Mouse (Mus musculus): ENCODE measurements around the gene Scd3.
"Not testable (repeated sequence)": the region's sequence is repeated elsewhere in the genome, so short reads cannot be mapped to it uniquely, and the experiment has no call there.

The Scd3 gene

DNA sequence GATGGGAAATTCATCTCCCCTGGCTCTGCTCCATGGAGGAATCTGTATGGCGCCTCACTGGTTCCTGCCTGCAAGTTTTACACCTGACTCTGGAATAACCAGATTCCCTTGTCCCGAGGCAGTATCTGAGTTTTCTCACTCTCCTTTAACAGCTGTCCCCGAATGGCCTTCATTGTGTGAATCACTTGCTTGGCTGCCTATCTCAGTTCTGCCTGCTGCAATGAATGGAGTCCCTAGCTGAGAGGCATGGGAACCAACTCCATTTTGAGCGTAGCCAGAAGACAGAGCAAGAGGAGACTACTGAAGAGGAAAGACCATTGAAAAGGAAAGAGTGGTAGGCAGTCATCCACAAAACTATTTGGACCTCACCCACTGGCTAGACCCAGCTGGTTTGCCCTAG, 70.6 kb downstream of the Scd3 start:
- DNase-seq (ENCODE audit: low spot score in 2 of 2): no peak

DNA sequence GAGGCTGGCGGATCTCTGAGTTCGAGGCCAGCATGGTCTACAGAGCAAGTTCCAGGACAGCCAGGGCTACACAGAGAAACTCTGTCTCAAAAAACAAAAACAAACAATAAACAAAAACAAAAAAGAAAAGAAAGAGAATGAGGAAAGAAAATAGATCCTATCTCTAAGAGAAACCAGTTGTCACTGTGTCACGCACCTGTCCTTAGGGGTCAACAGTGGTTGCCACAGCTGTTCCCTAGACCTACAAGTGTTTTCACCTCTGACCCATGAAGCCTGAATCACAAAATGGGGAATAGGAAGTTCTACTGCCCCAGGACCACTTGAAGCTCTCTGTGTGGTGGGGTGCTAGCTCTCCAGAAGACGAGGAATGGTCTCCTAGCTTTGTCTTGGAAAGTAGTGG, 71.4 kb downstream of the Scd3 start:
- DNase-seq (ENCODE audit: low spot score in 2 of 2): no peak

DNA sequence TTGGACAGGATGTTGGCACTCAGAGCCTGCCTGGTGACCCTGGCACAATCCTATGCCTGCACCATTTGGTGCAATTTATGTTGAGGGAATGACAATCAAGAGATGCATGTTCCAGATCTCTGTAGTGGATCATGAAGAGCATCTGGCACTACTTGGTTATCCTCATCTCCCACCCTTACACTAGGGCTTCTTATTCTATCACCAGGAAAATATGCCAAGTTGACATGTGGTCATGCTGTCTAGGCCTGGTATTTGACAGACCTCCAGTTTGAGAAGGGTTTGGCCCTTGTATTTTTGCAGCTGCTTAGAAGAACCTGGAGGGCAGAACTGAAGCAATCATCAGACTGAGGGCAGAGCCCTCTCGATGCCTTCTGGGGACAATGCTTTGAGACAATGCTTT, 72.3 kb downstream of the Scd3 start:
- DNase-seq (ENCODE audit: low spot score in 2 of 2): no peak

DNA sequence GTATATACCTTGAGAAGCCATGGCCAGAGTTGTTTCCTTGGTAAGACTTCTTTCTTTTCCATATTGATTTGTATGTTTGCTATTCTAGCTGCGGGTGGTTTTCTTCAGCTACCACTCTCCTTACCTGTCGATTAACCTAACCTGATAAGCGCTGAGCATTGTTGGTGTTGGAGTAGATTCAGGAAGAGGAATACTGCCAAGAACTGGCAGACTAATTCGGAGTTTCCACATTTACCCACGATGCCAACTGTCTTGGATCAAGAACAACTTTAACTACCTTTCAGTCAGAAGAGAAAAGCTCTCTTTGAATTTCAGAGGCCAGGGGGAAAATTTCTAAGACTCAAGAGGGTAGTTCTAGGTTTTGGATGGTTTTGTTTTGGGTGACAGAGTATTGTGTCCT, 73.8 kb downstream of the Scd3 start:
- DNase-seq (ENCODE audit: low spot score in 2 of 2): no peak

DNA sequence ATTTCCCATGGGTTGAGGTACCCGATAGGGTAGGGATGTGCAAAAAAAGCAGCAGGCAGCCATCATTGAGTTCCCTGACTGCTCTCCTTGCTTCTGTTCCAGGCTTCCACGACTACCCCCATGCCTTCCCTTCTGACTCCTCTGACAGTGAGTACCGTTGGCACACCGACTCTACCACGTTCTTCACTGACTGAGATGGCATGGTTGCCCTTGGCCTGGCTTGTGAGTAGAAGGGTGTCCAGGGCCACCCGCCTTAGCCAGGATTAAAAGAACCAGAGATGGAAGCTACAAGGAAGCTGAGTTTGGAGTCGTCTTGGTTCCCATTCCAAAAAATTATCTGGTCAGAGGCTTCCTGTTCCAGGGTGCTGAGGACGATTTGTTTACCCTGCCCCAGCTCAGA, 74.9 kb downstream of the Scd3 start:
- no peak for DNase-seq (ENCODE audit: low spot score in 2 of 2)

DNA sequence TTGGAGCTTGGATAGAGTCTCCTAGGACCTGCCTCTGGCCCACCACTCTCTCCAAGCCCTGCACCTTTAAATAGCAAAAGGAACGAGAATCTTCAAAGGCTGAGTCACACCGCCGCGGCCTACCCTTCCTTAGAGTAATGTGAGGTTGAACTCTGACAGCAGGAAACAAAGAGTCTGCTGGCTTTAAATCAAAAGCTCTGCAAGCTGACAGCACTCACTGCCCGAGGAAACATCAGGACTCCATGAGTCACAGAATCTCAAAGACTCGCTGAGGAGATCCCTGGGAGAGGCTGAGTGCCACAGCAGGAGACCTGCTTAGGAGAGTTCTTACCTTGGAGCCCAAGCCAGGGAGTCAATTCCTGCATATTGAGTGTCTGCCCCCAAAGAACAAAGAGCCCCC, 77.7 kb downstream of the Scd3 start:
- DNase-seq (ENCODE audit: low spot score in 2 of 2): no peak

DNA sequence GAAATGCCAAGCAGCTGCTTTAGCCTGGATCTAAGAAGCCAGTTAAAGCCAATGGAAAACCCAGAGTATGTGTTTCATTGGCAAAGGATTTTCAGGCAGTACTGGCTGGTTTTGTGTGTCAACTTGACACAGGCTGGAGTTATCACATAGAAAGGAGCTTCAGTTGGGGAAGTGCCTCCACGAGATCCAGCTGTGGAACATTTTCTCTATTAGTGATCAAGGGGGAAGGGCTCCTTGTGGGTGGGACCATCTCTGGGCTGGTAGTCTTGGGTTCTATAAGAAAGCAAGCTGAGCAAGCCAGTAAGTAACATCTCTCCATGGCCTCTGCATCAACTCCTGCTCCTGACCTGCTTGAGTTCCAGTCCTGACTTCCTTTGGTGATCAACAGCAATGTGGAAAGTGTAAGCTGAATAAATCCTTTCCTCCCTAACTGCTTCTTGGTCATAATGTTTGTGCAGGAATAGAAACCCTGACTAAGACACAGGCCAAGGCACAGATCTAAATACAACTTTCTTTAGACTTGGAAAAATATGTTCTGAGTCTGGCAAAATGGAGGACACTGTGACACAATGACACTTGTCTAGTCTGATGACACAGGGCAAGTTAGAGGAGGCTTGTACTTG, 78.9 kb downstream of the Scd3 start:
- DNase-seq (ENCODE audit: low spot score in 2 of 2): not testable (repeated sequence)

DNA sequence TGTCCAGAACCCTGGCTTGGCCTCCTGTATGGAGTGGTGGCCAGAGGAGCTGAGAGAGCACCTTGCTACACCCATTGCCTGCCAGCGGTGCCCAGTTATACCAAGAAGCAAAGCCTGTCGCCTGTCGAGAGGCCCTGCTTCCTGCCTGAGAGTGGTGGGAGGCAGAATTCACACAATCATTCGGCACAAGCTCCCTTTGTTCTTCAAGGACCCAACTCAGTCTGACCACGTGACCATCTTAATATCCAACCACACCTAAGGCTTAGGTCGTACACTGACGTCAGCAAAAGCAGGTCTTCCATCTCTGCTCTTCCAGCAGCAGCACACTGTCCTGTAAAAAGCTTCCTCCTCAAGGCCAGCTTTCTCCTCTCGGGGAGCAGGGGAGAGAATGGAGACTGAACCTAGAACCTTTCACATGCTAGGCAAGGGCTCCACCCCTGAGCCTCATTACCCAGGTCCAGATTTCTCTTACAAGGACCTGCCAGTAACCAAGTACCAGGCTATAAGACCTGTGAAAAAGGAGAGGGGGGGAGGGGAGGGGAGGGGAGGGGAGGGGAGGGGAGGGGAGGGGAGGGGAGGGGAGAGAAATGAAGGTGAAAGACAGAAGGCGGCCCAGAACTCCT, 79.6 kb downstream of the Scd3 start:
- DNase-seq (ENCODE audit: low spot score in 2 of 2): no peak

DNA sequence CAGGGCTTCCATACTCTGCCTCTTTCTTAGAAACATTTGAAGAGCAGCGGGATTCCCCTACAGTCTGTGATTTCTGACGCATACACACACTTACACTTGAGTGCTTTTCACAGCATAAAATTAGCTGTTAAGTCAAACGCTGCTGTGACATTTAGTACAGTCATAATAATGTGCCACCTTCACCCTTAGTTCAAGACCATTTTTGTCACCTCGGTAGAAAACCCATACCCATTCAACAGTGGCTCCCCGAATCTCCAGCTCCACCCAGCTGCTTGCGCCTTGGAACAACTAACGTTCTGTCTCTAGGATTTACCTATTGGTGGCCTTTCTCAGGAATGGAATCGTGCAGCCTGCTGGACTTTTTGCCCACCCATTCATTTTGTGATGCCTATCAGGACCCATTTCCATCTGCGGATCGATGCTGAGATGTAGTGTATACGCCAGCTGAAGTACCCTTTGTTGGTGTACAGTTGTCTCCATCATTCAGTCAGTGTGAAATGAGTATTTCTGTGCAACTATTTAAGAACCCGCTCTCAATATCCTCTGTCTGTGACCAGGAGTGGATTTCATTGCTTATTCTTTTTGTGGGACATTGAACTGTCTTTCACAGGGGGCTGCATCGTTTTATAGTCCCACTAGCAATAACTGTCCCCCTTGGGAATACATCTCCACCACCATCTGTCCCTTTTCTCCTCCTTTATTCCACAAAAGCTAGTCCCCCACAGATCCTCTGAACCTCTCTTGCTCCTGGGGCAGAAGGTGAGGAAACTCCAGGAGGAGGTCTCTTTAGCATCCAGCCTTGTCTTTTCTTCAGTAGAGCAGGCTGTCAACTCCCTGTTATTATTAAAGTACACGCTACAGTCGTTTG, 80.3 kb downstream of the Scd3 start:
- no peak for DNase-seq (ENCODE audit: low spot score in 2 of 2)

DNA sequence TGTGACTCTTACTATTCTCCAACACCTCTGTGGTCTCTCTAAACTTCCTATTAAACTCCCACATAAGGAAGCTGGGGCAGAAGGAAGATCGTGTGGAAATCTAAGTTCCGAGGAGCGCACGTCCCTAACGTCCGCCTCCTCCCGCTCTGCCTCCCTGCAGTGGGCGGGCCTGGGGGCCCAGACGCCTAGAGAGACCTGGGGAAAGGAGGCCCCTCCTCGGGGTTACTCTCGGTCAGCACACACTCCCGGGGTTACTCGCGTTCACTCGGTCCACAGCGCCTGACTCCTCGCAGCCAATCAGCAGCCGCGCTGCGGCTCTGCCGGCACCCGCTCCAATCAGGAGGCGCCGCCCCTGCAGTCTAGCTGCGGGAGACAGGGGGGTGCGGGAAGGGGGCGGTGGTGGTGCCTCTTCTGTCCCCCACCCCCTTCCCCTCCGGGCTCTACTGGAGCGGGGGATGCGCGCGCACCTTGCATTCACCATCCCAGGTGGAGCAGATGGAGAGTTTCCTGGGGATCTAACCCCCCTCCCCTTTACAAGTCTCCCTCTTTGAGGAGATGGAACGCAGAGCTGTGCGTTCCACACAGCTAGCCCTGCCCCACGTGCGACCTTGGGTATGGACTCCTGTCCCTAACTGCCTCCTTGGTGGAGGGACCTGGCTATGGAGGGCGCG, 81.1 kb downstream of the Scd3 start:
- DNase-seq (ENCODE audit: low spot score in 2 of 2): peak; percentile 90 to 94

DNA sequence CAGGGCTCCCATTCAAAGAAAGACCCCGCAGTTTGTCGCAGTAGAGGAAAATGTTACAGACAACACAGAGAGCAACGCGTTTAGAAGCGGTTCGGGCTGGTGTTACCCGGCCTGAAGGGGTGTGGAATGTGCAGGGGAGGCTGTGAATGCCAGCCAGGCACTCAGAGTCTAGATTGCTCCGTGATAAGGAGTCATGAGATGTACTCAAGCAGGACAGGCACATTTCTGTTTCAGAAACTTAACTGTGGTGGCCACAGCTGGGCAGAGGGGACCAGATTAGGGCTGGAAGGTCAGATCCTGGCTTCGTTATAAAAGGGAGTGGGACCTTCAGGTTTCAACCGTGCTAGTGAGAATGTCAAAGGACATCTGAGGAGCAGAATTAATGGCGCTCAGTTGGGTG, 81.7 kb downstream of the Scd3 start:
- no peak for DNase-seq (ENCODE audit: low spot score in 2 of 2)

DNA sequence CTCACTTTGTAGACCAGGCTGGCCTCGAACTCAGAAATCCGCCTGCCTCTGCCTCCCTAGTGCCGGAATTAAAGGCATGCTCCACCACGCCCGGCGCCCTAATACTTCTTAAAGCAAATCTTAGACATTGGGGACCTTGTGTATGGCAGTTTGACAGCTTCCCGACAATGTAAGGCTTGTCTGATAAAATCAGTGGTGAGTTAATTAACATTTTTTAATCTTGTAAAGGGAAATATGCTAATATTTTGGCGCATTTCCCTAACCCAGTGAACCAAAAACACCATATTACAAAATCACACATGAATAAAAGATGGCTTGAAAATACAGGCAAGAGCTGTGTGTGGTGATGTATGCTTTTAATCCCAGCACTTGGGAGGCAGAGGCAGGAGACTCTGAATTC, 82.5 kb downstream of the Scd3 start:
- no peak for DNase-seq (ENCODE audit: low spot score in 2 of 2)

DNA sequence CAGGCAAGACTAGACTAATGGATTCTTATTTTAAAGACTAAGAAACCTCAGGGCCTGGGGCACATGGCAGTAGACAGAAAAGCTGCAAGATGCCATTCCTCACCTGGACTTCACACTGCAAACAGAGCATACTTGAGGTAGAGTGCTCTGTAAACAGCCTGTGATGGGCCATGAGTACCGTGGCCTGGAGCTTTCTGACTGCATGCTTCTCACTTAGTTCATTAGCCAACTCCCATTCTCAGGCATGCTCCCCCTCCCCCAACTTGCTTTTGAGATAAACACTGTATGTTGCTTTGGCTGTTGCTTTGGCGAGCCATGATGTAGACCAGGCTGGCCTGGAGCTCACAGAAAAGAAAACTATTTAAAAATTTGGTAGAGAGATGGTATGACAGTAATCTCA, 83.0 kb downstream of the Scd3 start:
- DNase-seq (ENCODE audit: low spot score in 2 of 2): no peak

DNA sequence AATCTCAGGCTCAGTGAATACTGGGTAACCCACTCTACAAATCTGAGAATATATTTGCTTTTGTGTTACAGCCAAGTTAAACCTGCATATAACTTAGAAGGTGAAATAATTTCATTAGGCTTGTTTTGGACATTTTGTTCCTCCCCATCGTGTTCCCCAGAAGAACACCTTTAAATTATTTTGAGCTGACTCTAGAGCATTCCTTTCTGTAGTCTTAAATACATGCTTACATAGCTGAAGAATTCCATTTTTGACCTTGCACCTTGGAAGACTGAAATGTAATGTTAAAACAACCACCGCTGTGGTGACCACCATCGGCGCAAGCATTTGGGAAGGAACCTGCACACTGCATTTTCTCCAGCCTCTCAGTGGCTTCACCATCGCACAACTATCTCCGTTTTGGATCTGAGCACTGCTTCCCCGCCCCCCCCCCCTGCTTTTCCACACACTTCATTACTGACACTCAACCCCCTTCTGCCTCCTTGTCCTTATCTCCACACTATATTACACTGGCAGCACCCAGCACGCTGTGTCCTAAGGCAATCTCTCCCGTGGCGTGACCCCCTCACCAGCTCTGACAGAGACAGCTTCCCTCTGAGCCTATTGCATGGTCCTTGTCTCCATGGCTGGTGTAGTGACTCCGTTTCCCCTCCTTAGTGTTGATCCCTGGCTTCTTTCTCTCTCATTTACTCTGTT, 84.5 kb downstream of the Scd3 start:
- no peak for DNase-seq (ENCODE audit: low spot score in 2 of 2)

DNA sequence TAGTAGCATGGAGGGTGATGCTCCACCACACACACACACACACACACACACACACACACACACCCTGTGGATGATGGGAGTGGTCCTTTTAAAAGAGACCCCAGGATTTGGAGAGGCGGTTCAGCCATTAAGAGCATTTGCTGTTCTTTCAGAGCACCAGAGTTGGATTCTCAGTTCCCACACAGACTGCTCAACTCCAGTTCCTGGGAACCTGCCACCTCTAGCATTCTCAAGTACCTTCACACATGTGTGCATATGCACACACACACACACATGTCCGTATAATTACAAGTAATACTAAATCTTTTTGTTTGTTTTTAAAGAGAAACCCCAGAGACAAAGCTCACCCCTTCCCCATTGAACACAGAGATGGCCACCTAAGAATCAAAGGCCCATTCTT, 89.0 kb downstream of the Scd3 start:
- DNase-seq (ENCODE audit: low spot score in 2 of 2): no peak

DNA sequence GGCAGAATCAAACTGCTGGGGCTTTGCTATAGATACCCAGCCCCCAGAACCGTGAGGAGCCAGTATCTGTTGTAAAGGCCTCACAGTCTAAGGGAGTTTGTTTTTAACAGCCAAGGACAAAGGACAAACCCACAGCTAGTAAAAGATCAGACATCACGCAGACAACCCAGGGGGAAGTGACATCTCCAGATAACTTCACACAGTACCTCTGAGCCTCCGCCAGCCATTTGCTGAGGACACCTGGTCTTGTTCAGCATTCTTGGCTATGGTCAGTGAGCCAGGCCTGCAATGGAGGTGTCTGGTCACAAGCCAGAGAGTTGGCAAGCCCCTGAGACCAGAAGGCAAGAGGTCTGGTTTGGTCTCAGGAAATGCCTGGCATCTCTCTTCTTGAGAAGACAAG, 89.4 kb downstream of the Scd3 start:
- no peak for DNase-seq (ENCODE audit: low spot score in 2 of 2)

DNA sequence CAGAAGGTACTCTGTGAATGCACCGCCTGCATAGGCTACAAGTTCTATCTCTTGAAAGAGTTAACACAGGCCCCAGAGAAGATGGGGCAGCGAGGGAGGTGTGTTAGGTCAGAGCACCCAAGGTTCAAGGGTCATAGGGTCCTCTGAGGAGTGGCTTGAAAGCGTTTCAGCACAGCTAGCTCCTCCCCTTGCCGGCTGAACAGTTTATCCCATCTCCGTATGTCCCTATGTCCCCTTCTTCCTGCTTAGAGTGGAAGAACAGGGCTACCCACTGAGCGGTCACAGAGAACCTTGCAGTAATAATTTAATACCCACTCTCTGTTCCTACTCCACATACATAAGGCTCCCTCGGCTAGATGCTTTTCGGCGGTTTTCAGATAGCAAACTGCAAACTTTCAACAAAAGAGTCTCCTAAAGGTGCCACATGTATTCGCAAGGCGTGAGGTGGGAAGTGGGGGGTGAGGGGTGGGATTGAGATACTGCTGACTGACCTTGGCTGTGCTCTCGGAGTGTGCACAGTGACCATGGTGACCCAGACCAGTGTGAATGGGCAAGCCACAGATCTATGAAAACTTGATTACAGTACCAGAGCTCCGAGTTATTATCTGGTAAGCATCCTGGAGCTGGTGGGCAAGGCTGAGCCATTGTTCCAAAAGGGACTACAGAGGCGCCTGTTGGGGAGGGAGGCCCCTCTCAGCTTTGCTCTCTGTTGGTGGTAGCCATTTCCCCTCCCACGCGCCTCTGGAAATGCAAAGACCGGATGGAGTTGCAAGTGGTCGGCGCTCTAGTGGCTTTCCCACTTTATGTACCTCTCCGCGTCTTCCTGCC, 90.1 kb downstream of the Scd3 start, which contains the start of gene Scd2:
Gene Scd2, plus strand, starts transcription at position 734 of the 828 bp plus-strand sequence.
- no peak for DNase-seq (ENCODE audit: low spot score in 2 of 2)
